Mouse (Mus musculus): Measurements from ENCODE around the gene Usp30. TPM values are rescaled to one million over a fixed set of nuclear protein-coding genes. Genes with fewer than 3 reads are reported as not detected.

The Usp30 gene
- total and polyA plus RNA-seq, 3 experiments, result 12.8 to 21.1 TPM; not detected in 1

DNA sequence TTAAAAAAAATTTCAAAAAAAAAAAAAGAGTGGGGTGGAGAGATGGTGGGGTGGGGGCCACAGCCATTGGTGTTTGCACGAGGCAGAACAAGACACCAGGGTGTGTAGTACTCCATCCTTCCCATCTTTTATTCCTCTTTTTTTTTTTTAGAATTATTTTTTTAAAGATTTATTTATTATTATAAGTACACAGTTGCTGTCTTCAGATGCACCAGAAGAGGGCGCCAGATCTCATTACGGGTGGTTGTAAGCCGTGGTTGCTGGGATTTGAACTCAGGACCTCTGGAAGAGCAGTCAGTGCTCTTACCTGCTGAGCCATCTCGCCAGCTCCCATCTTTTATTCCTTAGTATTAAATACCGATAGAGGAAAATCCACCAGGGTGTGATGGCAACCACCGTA lies 108.2 kb downstream of the Usp30 start:
- Histone ChIP-seq H3K27ac (ENCODE audit: control insufficient read depth, low read depth, low read length) (no peak overlapping the region), H3K4me1 (ENCODE audit: control insufficient read depth in 1 of 2, insufficient read depth in 2 of 2, low read length in 2 of 2) (peaks cover 4 to 7% of the 10 kb centered on the region in 2 experiments; a peak in 1 of 4 replicates), H3K36me3 (ENCODE audit: control insufficient read depth in 1 of 2, insufficient read depth in 2 of 2, low read length in 2 of 2) (no peaks in the 10 kb centered on the region; a peak in 1 of 4 replicates), H3K27me3 (ENCODE audit: control insufficient read depth in 1 of 2, insufficient read depth in 2 of 2, low read length in 2 of 2) (no peaks in the 10 kb centered on the region), H3K9me3 (replicated peaks; ENCODE audit: insufficient read depth, low read length) (no peaks in the 10 kb centered on the region), H3K79me2 (ENCODE audit: control insufficient read depth, insufficient read depth, low read length, poor library complexity) (no peaks in the 10 kb centered on the region; the same call in 1 of the 2 replicates), H3K4me3 (ENCODE audit: control insufficient read depth in 1 of 2, insufficient read depth in 1 of 2, low read depth in 2 of 2, low read length in 2 of 2) (no peak overlapping the region; a peak in 1 of 4 replicates), H3K9ac (ENCODE audit: control insufficient read depth, low read depth, low read length, poor library complexity, severe bottlenecking) (no peak overlapping the region)
- peak; percentile 42 for DNase-seq (ENCODE audit: low read depth, low spot score)
- TF ChIP-seq E2F4 (IDR thresholded peaks at IDR 0.05; ENCODE audit: borderline replicate concordance, low read depth, low read length), result no peak
- TF ChIP-seq TCF12 (IDR thresholded peaks at IDR 0.05; ENCODE audit: low read depth, low read length), result no peak
- TF ChIP-seq POLR2AphosphoS2 (IDR thresholded peaks at IDR 0.05; ENCODE audit: low read length), result no peak
- TF ChIP-seq CTCF (IDR thresholded peaks at IDR 0.05 in 2 of 3, conservative IDR thresholded peaks at IDR 0.05 in 1 of 3; ENCODE audit: control insufficient read depth in 1 of 3, insufficient read depth in 1 of 3, low read depth in 2 of 3, low read length in 3 of 3, poor library complexity in 1 of 3, severe bottlenecking in 1 of 3), result peak; percentile 39 to 48 (median 43); a peak in 5 of 6 replicates
- no peak for TF ChIP-seq MAFK (IDR thresholded peaks at IDR 0.05; ENCODE audit: borderline replicate concordance, low read depth, low read length)
- TF ChIP-seq EP300 (IDR thresholded peaks at IDR 0.05; ENCODE audit: low read depth in 1 of 2, low read length in 2 of 2), result no peak
- no peak for TF ChIP-seq CHD1 (IDR thresholded peaks at IDR 0.05; ENCODE audit: low read depth, low read length)
- no peak for TF ChIP-seq ETS1 (IDR thresholded peaks at IDR 0.05; ENCODE audit: low read depth, low read length)
- no peak for TF ChIP-seq POLR2AphosphoS5 (IDR thresholded peaks at IDR 0.05; ENCODE audit: borderline replicate concordance, low read depth, low read length)
- no peak for TF ChIP-seq SIN3A (IDR thresholded peaks at IDR 0.05; ENCODE audit: low read length)
- no peak for TF ChIP-seq ZKSCAN1 (IDR thresholded peaks at IDR 0.05; ENCODE audit: low read depth, low read length)
- TF ChIP-seq ZNF384 (IDR thresholded peaks at IDR 0.05; ENCODE audit: low read depth, low read length), result peak; percentile 64
- TF ChIP-seq ELF1 (IDR thresholded peaks at IDR 0.05; ENCODE audit: low read depth, low read length), result no peak
- no peak for TF ChIP-seq MAZ (IDR thresholded peaks at IDR 0.05; ENCODE audit: low read depth, low read length)
- TF ChIP-seq UBTF (IDR thresholded peaks at IDR 0.05; ENCODE audit: borderline replicate concordance, insufficient read depth, low read depth, low read length), result no peak
- TF ChIP-seq NRF1 (IDR thresholded peaks at IDR 0.05; ENCODE audit: insufficient read depth, low read depth, low read length, poor library complexity, severe bottlenecking), result no peak

- H3K36me3 ChIP-seq (ENCODE audit: control insufficient read depth in 1 of 2, insufficient read depth in 2 of 2, low read length in 2 of 2), result no peaks in the 10 kb centered on the region; a peak in 1 of 4 replicates
- H3K9me3 ChIP-seq (replicated peaks; ENCODE audit: insufficient read depth, low read length), result no peaks in the 10 kb centered on the region
- no peak overlapping the region for H3K27ac ChIP-seq (ENCODE audit: control insufficient read depth, low read depth, low read length)
- H3K9ac ChIP-seq (ENCODE audit: control insufficient read depth, low read depth, low read length, poor library complexity, severe bottlenecking), result peak overlapping the region; percentile 33
- H3K4me3 ChIP-seq (ENCODE audit: control insufficient read depth in 1 of 2, insufficient read depth in 1 of 2, low read depth in 2 of 2, low read length in 2 of 2), result peak overlapping the region; percentile 48 to 54
- TF ChIP-seq E2F4 (IDR thresholded peaks at IDR 0.05; ENCODE audit: borderline replicate concordance, low read depth, low read length) (no peak), HCFC1 (IDR thresholded peaks at IDR 0.05; ENCODE audit: low read depth, low read length) (0 out of 2 replicates have a peak, but pooled peaks have one; percentile 4)
- peaks cover 4 to 7% of the 10 kb centered on the region in 2 experiments; a peak in 1 of 4 replicates for H3K4me1 ChIP-seq (ENCODE audit: control insufficient read depth in 1 of 2, insufficient read depth in 2 of 2, low read length in 2 of 2)
- no peaks in the 10 kb centered on the region for H3K27me3 ChIP-seq (ENCODE audit: control insufficient read depth in 1 of 2, insufficient read depth in 2 of 2, low read length in 2 of 2)
- DNase-seq (ENCODE audit: low read depth, low spot score), result peak; percentile 50
- no peaks in the 10 kb centered on the region; the same call in 1 of the 2 replicates for H3K79me2 ChIP-seq (ENCODE audit: control insufficient read depth, insufficient read depth, low read length, poor library complexity)
Measured at GRCm38 (mm10) chr5:114173877-114174581, 108.8 kb downstream of the Usp30 start.

Other genes with a start within 250 kb of the Usp30 start
- 24.2 and 29.1 TPM in 2 replicates for gene Selplg, start 232.8 kb upstream of the Usp30 start, total RNA-seq (2012; rRNA removed)
- 10 to 100 TPM in 1 of 2 experiments, not detected in 1; 48.2 TPM for gene Selplg, start 232.8 kb upstream of the Usp30 start, polyA plus RNA-seq (2012; ENCODE audit: insufficient read depth in 1 of 2, insufficient read length in 2 of 2, low read depth in 1 of 2, low replicate concordance in 2 of 2, missing spikeins in 1 of 2)
- gene Coro1c, start 156.7 kb upstream of the Usp30 start, total RNA-seq (2012; rRNA removed), result 103 TPM in 2 replicates
- 100 to 1,000 TPM in 1 of 2 experiments, 10 to 100 TPM in 1; 77.3 to 158 TPM for gene Coro1c, start 156.7 kb upstream of the Usp30 start, polyA plus RNA-seq (2012; ENCODE audit: insufficient read depth in 1 of 2, insufficient read length in 2 of 2, low read depth in 1 of 2, low replicate concordance in 2 of 2, missing spikeins in 1 of 2)
- gene Ssh1, start 71.6 kb upstream of the Usp30 start, total RNA-seq (2012; rRNA removed), result 2.3 and 4.0 TPM in 2 replicates
- 1 to 10 TPM in 1 of 2 experiments, not detected in 1; 6.8 TPM for gene Ssh1, start 71.6 kb upstream of the Usp30 start, polyA plus RNA-seq (2012; ENCODE audit: insufficient read depth in 1 of 2, insufficient read length in 2 of 2, low read depth in 1 of 2, low replicate concordance in 2 of 2, missing spikeins in 1 of 2)
- not detected in 2 replicates for gene Dao, start 61.8 kb upstream of the Usp30 start, total RNA-seq (2012; rRNA removed)
- gene Dao, start 61.8 kb upstream of the Usp30 start, polyA plus RNA-seq (2012; ENCODE audit: insufficient read depth in 1 of 2, insufficient read length in 2 of 2, low read depth in 1 of 2, low replicate concordance in 2 of 2, missing spikeins in 1 of 2), result under 1 TPM in 1 of 2 experiments, not detected in 1; 0.04 TPM
- gene Svop, start 26.1 kb downstream of the Usp30 start, total RNA-seq (2012; rRNA removed), result not detected in 2 replicates
- not detected for gene Svop, start 26.1 kb downstream of the Usp30 start, polyA plus RNA-seq (2012; ENCODE audit: insufficient read depth in 1 of 2, insufficient read length in 2 of 2, low read depth in 1 of 2, low replicate concordance in 2 of 2, missing spikeins in 1 of 2)
- 15.2 and 15.7 TPM in 2 replicates for gene Alkbh2, start 62.8 kb downstream of the Usp30 start, total RNA-seq (2012; rRNA removed)
- gene Alkbh2, start 62.8 kb downstream of the Usp30 start, polyA plus RNA-seq (2012; ENCODE audit: insufficient read depth in 1 of 2, insufficient read length in 2 of 2, low read depth in 1 of 2, low replicate concordance in 2 of 2, missing spikeins in 1 of 2), result 10 to 100 TPM in 1 of 2 experiments, not detected in 1; 22.6 TPM
- 19.6 and 22.1 TPM in 2 replicates for gene Ung, start 64.9 kb downstream of the Usp30 start, total RNA-seq (2012; rRNA removed)
- 10 to 100 TPM in 1 of 2 experiments, not detected in 1; 62.2 TPM for gene Ung, start 64.9 kb downstream of the Usp30 start, polyA plus RNA-seq (2012; ENCODE audit: insufficient read depth in 1 of 2, insufficient read length in 2 of 2, low read depth in 1 of 2, low replicate concordance in 2 of 2, missing spikeins in 1 of 2)
- gene Acacb, start 81.1 kb downstream of the Usp30 start, total RNA-seq (2012; rRNA removed), result 1.9 and 2.0 TPM in 2 replicates
- 1 to 10 TPM in 1 of 2 experiments, not detected in 1; 5.3 TPM for gene Acacb, start 81.1 kb downstream of the Usp30 start, polyA plus RNA-seq (2012; ENCODE audit: insufficient read depth in 1 of 2, insufficient read length in 2 of 2, low read depth in 1 of 2, low replicate concordance in 2 of 2, missing spikeins in 1 of 2)
- gene Foxn4, start 208.3 kb downstream of the Usp30 start, total RNA-seq (2012; rRNA removed), result not detected in 2 replicates
- under 1 TPM in 1 of 2 experiments, not detected in 1; 0.07 TPM for gene Foxn4, start 208.3 kb downstream of the Usp30 start, polyA plus RNA-seq (2012; ENCODE audit: insufficient read depth in 1 of 2, insufficient read length in 2 of 2, low read depth in 1 of 2, low replicate concordance in 2 of 2, missing spikeins in 1 of 2)
- gene Myo1h, start 223.7 kb downstream of the Usp30 start, total RNA-seq (2012; rRNA removed), result 4.1 and 4.6 TPM in 2 replicates
- gene Myo1h, start 223.7 kb downstream of the Usp30 start, polyA plus RNA-seq (2012; ENCODE audit: insufficient read depth in 1 of 2, insufficient read length in 2 of 2, low read depth in 1 of 2, low replicate concordance in 2 of 2, missing spikeins in 1 of 2), result under 1 TPM in 1 of 2 experiments, not detected in 1; 0.33 TPM

Data from MEL (cell line).